Comparison of ENCODE assay signal across 15 mouse cellular contexts in the genomic region with DNA sequence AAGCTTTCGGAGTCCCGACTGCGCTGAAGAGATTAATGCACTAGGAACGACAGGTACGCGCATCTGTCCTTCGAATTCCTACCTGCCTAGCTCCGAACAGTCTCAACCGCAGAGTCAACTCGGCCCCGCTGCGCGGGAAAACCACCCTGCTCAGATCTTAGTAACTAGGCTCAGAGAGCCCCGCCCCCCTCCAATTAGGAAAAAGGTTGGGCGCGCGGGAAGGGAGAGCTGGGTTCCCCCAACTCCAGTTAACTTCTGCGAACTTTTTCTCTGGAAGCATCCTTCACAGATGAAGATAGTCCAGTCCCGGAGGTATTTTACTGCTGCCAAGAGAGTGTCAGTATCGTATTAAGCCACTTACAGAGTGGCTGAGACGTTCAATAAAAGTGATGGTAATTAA. TPM values are rescaled to one million over a fixed set of nuclear protein-coding genes. Genes with fewer than 3 reads are reported as not detected.
DNase-seq lines count a peak whose midpoint lies in the region; ATAC-seq and TF ChIP-seq lines count a peak whose summit lies in the region.
"Had no signal": no experiment of that assay in that cellular context is flagged by ENCODE, and none has a peak within 500 bp of the region (broad histone marks: within the 10 kb centered on the region; RNA-seq: fewer than 3 reads in every experiment).

No protein-coding gene starts in this region.

- peaks cover 95% of the 10 kb centered on the region for H3K27me3 ChIP-seq in midbrain, embryonic 12.5 days
- peaks cover 66% of the 10 kb centered on the region for H3K27me3 ChIP-seq in midbrain, postnatal 0 days (ENCODE audit: insufficient read depth, low read length)
- peaks cover 56% of the 10 kb centered on the region for H3K27me3 ChIP-seq in hindbrain, embryonic 11.5 days (ENCODE audit: control insufficient read depth, insufficient read depth, low read length)
- peaks cover 87% of the 10 kb centered on the region for H3K27me3 ChIP-seq in midbrain, embryonic 14.5 days (ENCODE audit: control insufficient read depth, insufficient read depth, low read length)

- H3K9ac ChIP-seq in midbrain, embryonic 12.5 days (replicated peaks) = no peak overlapping the region
- H3K9ac ChIP-seq in midbrain, postnatal 0 days (replicated peaks; ENCODE audit: low read length, poor library complexity, severe bottlenecking) = no peak overlapping the region
- H3K9ac ChIP-seq in hindbrain, embryonic 11.5 days (ENCODE audit: low read depth, low read length) = no peak overlapping the region
- no peak overlapping the region for H3K9ac ChIP-seq in midbrain, embryonic 14.5 days (replicated peaks; ENCODE audit: low read length)
- H3K9ac ChIP-seq: embryonic facial prominence, embryonic 12.5 days; forebrain, postnatal 0 days; liver, embryonic 14.5 days had no signal

- H3K4me3 ChIP-seq in midbrain, embryonic 12.5 days = peak overlapping the region; percentile 7
- H3K4me3 ChIP-seq in midbrain, postnatal 0 days (ENCODE audit: low read depth, low read length) = no peak overlapping the region
- peak overlapping the region; percentile 16 for H3K4me3 ChIP-seq in hindbrain, embryonic 11.5 days (ENCODE audit: low read depth, low read length)
- H3K4me3 ChIP-seq in midbrain, embryonic 14.5 days (replicated peaks; ENCODE audit: low read depth, low read length) = no peak overlapping the region
- H3K4me3 ChIP-seq: embryonic facial prominence, embryonic 12.5 days had no signal

- no peak for TF ChIP-seq CTCF in midbrain, postnatal 0 days (IDR thresholded peaks at IDR 0.05)

- DNase-seq in midbrain, postnatal 0 days (ENCODE audit: low spot score) = no peak
- DNase-seq in hindbrain, embryonic 11.5 days (ENCODE audit: low spot score) = peak; percentile 61
- DNase-seq in midbrain, embryonic 14.5 days = peak; percentile 50
- no peak for DNase-seq in spleen, postnatal 10 days (ENCODE audit: low spot score in 2 of 2)
- DNase-seq in layer of hippocampus, adult 11-12 months (ENCODE audit: low spot score) = no peak
- no peak for DNase-seq in adrenal gland, postnatal 36 days
- DNase-seq in frontal cortex, adult 2 months (ENCODE audit: extremely low spot score in 1 of 2, low spot score in 1 of 2) = no peak
- DNase-seq: cerebellum, adult 8-10 months; gastrocnemius, postnatal 36 days; lung, postnatal 10 days; right cerebral cortex, postnatal 14 days had no signal

- H3K4me2 ChIP-seq in midbrain, embryonic 12.5 days (replicated peaks) = 0 out of 2 replicates have a peak overlapping the region, but pooled peaks have one; percentile 0
- H3K4me2 ChIP-seq in midbrain, postnatal 0 days (ENCODE audit: low read depth, low read length, poor library complexity, severe bottlenecking) = no peak overlapping the region
- peak overlapping the region; percentile 33 for H3K4me2 ChIP-seq in hindbrain, embryonic 11.5 days (replicated peaks; ENCODE audit: low read depth, low read length)
- no peak overlapping the region for H3K4me2 ChIP-seq in midbrain, embryonic 14.5 days (ENCODE audit: low read length)
- H3K4me2 ChIP-seq: embryonic facial prominence, embryonic 12.5 days had no signal

- under 1% methylated on average over 21 of the region's 21 CpGs for WGBS in midbrain, embryonic 12.5 days
- WGBS in midbrain, postnatal 0 days = 1% methylated on average over 21 of the region's 21 CpGs
- WGBS in hindbrain, embryonic 11.5 days = under 1% methylated on average over 21 of the region's 21 CpGs
- under 1% methylated on average over 21 of the region's 21 CpGs for WGBS in midbrain, embryonic 14.5 days

- H3K4me1 ChIP-seq in midbrain, embryonic 12.5 days = peaks cover 61% of the 10 kb centered on the region
- H3K4me1 ChIP-seq in midbrain, postnatal 0 days (ENCODE audit: insufficient read depth, low read length) = peaks cover 9% of the 10 kb centered on the region
- H3K4me1 ChIP-seq in hindbrain, embryonic 11.5 days (replicated peaks; ENCODE audit: control insufficient read depth, insufficient read depth, low read length) = peaks cover 20% of the 10 kb centered on the region
- H3K4me1 ChIP-seq in midbrain, embryonic 14.5 days (ENCODE audit: control insufficient read depth, insufficient read depth, low read length) = peaks cover 13% of the 10 kb centered on the region

- no peaks in the 10 kb centered on the region for H3K36me3 ChIP-seq in midbrain, embryonic 12.5 days
- no peaks in the 10 kb centered on the region for H3K36me3 ChIP-seq in midbrain, postnatal 0 days (ENCODE audit: insufficient read depth, low read length)
- no peaks in the 10 kb centered on the region for H3K36me3 ChIP-seq in hindbrain, embryonic 11.5 days (ENCODE audit: control insufficient read depth, insufficient read depth, low read length)
- no peaks in the 10 kb centered on the region for H3K36me3 ChIP-seq in midbrain, embryonic 14.5 days (ENCODE audit: control insufficient read depth, insufficient read depth, low read length)
- H3K36me3 ChIP-seq: embryonic facial prominence, embryonic 12.5 days had no signal

- no peak for ATAC-seq in midbrain, embryonic 12.5 days (ENCODE audit: low FRiP score, low read depth)
- ATAC-seq in midbrain, postnatal 0 days (ENCODE audit: low FRiP score) = no peak
- no peak for ATAC-seq in hindbrain, embryonic 11.5 days (ENCODE audit: low FRiP score)
- no peak for ATAC-seq in midbrain, embryonic 14.5 days (ENCODE audit: low FRiP score, low TSS enrichment)
- ATAC-seq: forebrain, postnatal 0 days had no signal

- no peaks in the 10 kb centered on the region for H3K9me3 ChIP-seq in midbrain, embryonic 12.5 days
- H3K9me3 ChIP-seq in midbrain, postnatal 0 days (ENCODE audit: low read length) = no peaks in the 10 kb centered on the region
- no peaks in the 10 kb centered on the region for H3K9me3 ChIP-seq in hindbrain, embryonic 11.5 days (ENCODE audit: control insufficient read depth, low read length)
- no peaks in the 10 kb centered on the region for H3K9me3 ChIP-seq in midbrain, embryonic 14.5 days (ENCODE audit: control insufficient read depth, low read length)
- H3K9me3 ChIP-seq: embryonic facial prominence, embryonic 12.5 days had no signal

- H3K27ac ChIP-seq in midbrain, embryonic 12.5 days (replicated peaks) = no peak overlapping the region
- no peak overlapping the region for H3K27ac ChIP-seq in midbrain, postnatal 0 days (ENCODE audit: low read depth, low read length)
- H3K27ac ChIP-seq in hindbrain, embryonic 11.5 days (ENCODE audit: low read depth, low read length) = no peak overlapping the region
- H3K27ac ChIP-seq in midbrain, embryonic 14.5 days (replicated peaks; ENCODE audit: low read depth, low read length) = no peak overlapping the region
- H3K27ac ChIP-seq: embryonic facial prominence, embryonic 12.5 days; liver, embryonic 14.5 days had no signal

RNA-seq across cellular contexts. Expression of a gene that starts 2.8 kb away (rescaled TPM):
- polyA plus RNA-seq in midbrain, embryonic 12.5 days (2016; fragmentation: Nextera tagmentation; extraction: Ambion mirVana) = 29.7 and 39.2 TPM in 2 replicates
- total RNA-seq in midbrain, postnatal 0 days (2014; rRNA removed) = 9.9 and 10.8 TPM in 2 replicates
- 15.2 and 22.8 TPM in 2 replicates for polyA plus RNA-seq in midbrain, postnatal 0 days (2015; fragmentation: Nextera tagmentation; extraction: Ambion mirVana)
- polyA plus RNA-seq in hindbrain, embryonic 11.5 days (2014; fragmentation: Nextera tagmentation; extraction: Ambion mirVana) = 30.0 and 36.2 TPM in 2 replicates
- 11.6 and 12.1 TPM in 2 replicates for polyA plus RNA-seq in midbrain, embryonic 14.5 days (2014; fragmentation: Nextera tagmentation; extraction: Ambion mirVana)
- total RNA-seq in adrenal gland, postnatal 36 days (2021) = not detected
- 0.06 TPM in 1 of 2 replicates, not detected in the other for polyA plus RNA-seq in frontal cortex, adult 2 months (2012; rRNA removed)

Comparison
In these comparisons a context has a peak if more than half of its experiments do, and no peak if none do; other contexts are left out.
1. H3K4me2 ChIP-seq: peak in midbrain, embryonic 12.5 days (single experiment) and hindbrain, embryonic 11.5 days (single experiment); none in midbrain, postnatal 0 days (single experiment) and midbrain, embryonic 14.5 days (single experiment).
2. H3K4me3 ChIP-seq: peak in midbrain, embryonic 12.5 days (single experiment) and hindbrain, embryonic 11.5 days (single experiment); none in midbrain, postnatal 0 days (single experiment) and midbrain, embryonic 14.5 days (single experiment).
3. DNase-seq: peak in hindbrain, embryonic 11.5 days (single experiment) and midbrain, embryonic 14.5 days (single experiment); none in midbrain, postnatal 0 days (single experiment), spleen, postnatal 10 days (0 of 2), layer of hippocampus, adult 11-12 months (single experiment), adrenal gland, postnatal 36 days (0 of 2) and frontal cortex, adult 2 months (0 of 2).
4. RNA of a gene that starts 2.8 kb away (polyA plus RNA-seq): 30.0 to 36.2 TPM in hindbrain, embryonic 11.5 days, 29.7 to 39.2 TPM in midbrain, embryonic 12.5 days, 15.2 to 22.8 TPM in midbrain, postnatal 0 days and 11.6 to 12.1 TPM in midbrain, embryonic 14.5 days; 0.06 TPM in frontal cortex, adult 2 months; every median in the first group is over 10 times any median in the second.